Mouse (Mus musculus) erythroblast, embryonic 14.5 days (primary cell): ENCODE data around the gene Il17rc.

Experiments used
- GATA1 ChIP-seq: IDR thresholded peaks from 2 replicates; pipeline ENCODE4 v1.6.1; 2012; ENCODE audit warnings: low read length, inconsistent platforms, mixed read lengths
- TAL1 ChIP-seq: IDR thresholded peaks from 3 replicates; pipeline ENCODE4 v1.6.1; 2012; ENCODE audit warnings: low read length, inconsistent platforms, mixed read lengths

DNA sequence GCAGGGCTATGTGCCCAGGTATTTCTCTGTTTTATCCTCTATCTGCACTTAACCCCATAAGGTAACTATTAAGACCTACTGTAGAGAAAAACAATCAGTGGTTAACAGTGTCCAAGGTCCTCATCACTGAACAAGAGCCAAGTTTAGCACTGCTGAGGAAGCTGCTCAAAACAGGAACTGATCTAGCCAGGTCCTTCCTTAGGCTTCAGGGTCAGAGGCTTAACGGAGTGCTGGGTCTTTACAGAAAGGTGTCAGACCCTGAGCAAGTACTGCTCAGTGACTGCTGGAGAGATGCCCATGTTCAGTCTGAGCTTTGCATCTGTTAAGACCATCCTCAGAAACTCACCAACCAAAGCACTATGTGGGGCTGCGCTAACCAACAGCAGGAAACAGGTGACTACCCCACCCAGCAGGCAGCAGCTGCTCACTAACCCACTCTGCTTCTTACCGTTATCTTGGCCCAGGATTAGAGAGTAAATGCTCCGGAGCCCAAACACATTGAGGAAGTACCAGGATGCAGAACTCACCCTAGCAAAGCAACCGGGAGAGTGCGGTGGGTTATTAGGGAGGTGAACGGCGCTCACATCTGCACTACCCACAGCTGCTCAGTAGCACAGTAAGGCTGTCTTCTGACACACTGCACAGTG lies 46.3 kb downstream of the Il17rc start:
- TF ChIP-seq GATA1 (no peak), TAL1 (no peak)
